Mouse (Mus musculus) midbrain, embryonic 15.5 days (tissue): ENCODE measurements around the gene Vangl1. TPM values are rescaled to one million over a fixed set of nuclear protein-coding genes. Genes with fewer than 3 reads are reported as not detected.

Experiments used
- ATAC-seq: fragments of 200-750 bp; cut with Nextera tagmentation; replicated peaks from 2 replicates; pipeline ENCODE4 v1.8.0; 2017; ENCODE audit warnings: moderate TSS enrichment
- H3K27ac ChIP-seq: fragments of 300-500 bp; sonication (generic); 2 replicates; pipeline ENCODE4 v1.5.1; 2015; ENCODE audit warnings: mild to moderate bottlenecking, inconsistent platforms
- H3K27me3 ChIP-seq: fragments of 300-500 bp; sonication (generic); replicated peaks from 2 replicates; pipeline ENCODE4 v1.6.1; 2015; ENCODE audit warnings: inconsistent platforms
- H3K36me3 ChIP-seq: fragments of 300-500 bp; sonication (generic); replicated peaks from 2 replicates; pipeline ENCODE4 v1.6.1; 2015; ENCODE audit warnings: inconsistent platforms
- H3K4me1 ChIP-seq: fragments of 300-500 bp; sonication (generic); 2 replicates; pipeline ENCODE4 v1.6.1; 2015; ENCODE audit warnings: inconsistent platforms
- H3K4me2 ChIP-seq: fragments of 300-500 bp; sonication (generic); 2 replicates; pipeline ENCODE4 v1.6.1; 2015; ENCODE audit warnings: inconsistent platforms, mild to moderate bottlenecking, moderate library complexity
- H3K4me3 ChIP-seq: fragments of 300-500 bp; sonication (generic); 2 replicates; pipeline ENCODE4 v1.5.1; 2015; ENCODE audit warnings: mild to moderate bottlenecking, inconsistent platforms
- H3K9ac ChIP-seq: fragments of 300-500 bp; sonication (generic); 2 replicates; pipeline ENCODE4 v1.6.1; 2015; ENCODE audit warnings: mild to moderate bottlenecking, inconsistent platforms
- H3K9me3 ChIP-seq: fragments of 300-500 bp; sonication (generic); 2 replicates; pipeline ENCODE4 v1.6.1; 2016; ENCODE audit warnings: inconsistent platforms
- WGBS: fragments of 180-500 bp; shearing (Covaris S2); methylation state at CpG from one replicate; pipeline ENCODE4 v1.1.7; 2015; ENCODE audit warnings: mixed read lengths; 5-methylcytosine and 5-hydroxymethylcytosine counted together
- polyA plus RNA-seq: library from polyadenylated mRNA; unstranded; fragments of >200 nt; fragmentation: Nextera tagmentation; extraction: Ambion mirVana; gene quantifications from 2 replicates; pipeline ENCODE4 v1.2.1, GENCODE M21; 2015

The Vangl1 gene
- polyA plus RNA-seq, 1 experiment from 2014 or later: 7.5 TPM

- Histone ChIP-seq H3K36me3 (no peaks in the 10 kb centered on the region), H3K27me3 (no peaks in the 10 kb centered on the region), H3K9me3 (no peaks in the 10 kb centered on the region), H3K4me2 (no peak overlapping the region), H3K4me3 (no peak overlapping the region), H3K27ac (no peak overlapping the region), H3K9ac (no peak overlapping the region), H3K4me1 (peaks cover 12% of the 10 kb centered on the region)
- ATAC-seq: no peak
- 62% methylated on average over 4 of the region's 4 CpGs for WGBS
Observed at GRCm38 (mm10) chr3:102147189-102147588, 57.3 kb downstream of the Vangl1 start.

GRCm38 (mm10) chr3:102146428-102146827, 58.1 kb downstream of the Vangl1 start:
- Histone ChIP-seq H3K4me3 (no peak overlapping the region), H3K27me3 (no peaks in the 10 kb centered on the region), H3K36me3 (no peaks in the 10 kb centered on the region), H3K9me3 (no peaks in the 10 kb centered on the region), H3K4me2 (no peak overlapping the region), H3K4me1 (peaks cover 9% of the 10 kb centered on the region; the same call in 1 of the 2 replicates), H3K27ac (no peak overlapping the region), H3K9ac (no peak overlapping the region)
- WGBS: 67% methylated on average over 6 of the region's 6 CpGs
- no peak for ATAC-seq

- 35% methylated on average over 6 of the region's 6 CpGs for WGBS
- no peak for ATAC-seq
Observed at GRCm38 (mm10) chr3:102145645-102146386, 58.7 kb downstream of the Vangl1 start.

GRCm38 (mm10) chr3:102144401-102144800, 60.1 kb downstream of the Vangl1 start:
- ATAC-seq: no peak
- WGBS: 98% methylated on average over 4 of the region's 4 CpGs

More at GRCm38 (mm10) chr3:102145645-102146386, 58.7 kb downstream of the Vangl1 start:
- H3K27me3 ChIP-seq: no peaks in the 10 kb centered on the region
- H3K4me3 ChIP-seq: no peak overlapping the region
- no peak overlapping the region for H3K4me2 ChIP-seq
- H3K27ac ChIP-seq: no peak overlapping the region
- H3K9me3 ChIP-seq: no peaks in the 10 kb centered on the region
- no peak overlapping the region for H3K9ac ChIP-seq
- peaks cover 9% of the 10 kb centered on the region; the same call in 1 of the 2 replicates for H3K4me1 ChIP-seq
- no peaks in the 10 kb centered on the region for H3K36me3 ChIP-seq

GRCm38 (mm10) chr3:102143536-102143935, 61.0 kb downstream of the Vangl1 start:
- no peak overlapping the region for H3K27ac ChIP-seq
- 85% methylated on average over 3 of the region's 3 CpGs for WGBS
- no peak for ATAC-seq
- H3K4me3 ChIP-seq: no peak overlapping the region
- no peak overlapping the region for H3K9ac ChIP-seq
- no peak overlapping the region for H3K4me2 ChIP-seq
- no peaks in the 10 kb centered on the region for H3K9me3 ChIP-seq
- peaks cover 9% of the 10 kb centered on the region; the same call in 1 of the 2 replicates for H3K4me1 ChIP-seq
- H3K27me3 ChIP-seq: no peaks in the 10 kb centered on the region
- H3K36me3 ChIP-seq: no peaks in the 10 kb centered on the region

More at GRCm38 (mm10) chr3:102144401-102144800, 60.1 kb downstream of the Vangl1 start:
- Histone ChIP-seq H3K4me2 (no peak overlapping the region), H3K4me3 (no peak overlapping the region), H3K9ac (no peak overlapping the region), H3K9me3 (no peaks in the 10 kb centered on the region), H3K36me3 (no peaks in the 10 kb centered on the region), H3K4me1 (peaks cover 9% of the 10 kb centered on the region; the same call in 1 of the 2 replicates), H3K27me3 (no peaks in the 10 kb centered on the region), H3K27ac (no peak overlapping the region)

GRCm38 (mm10) chr3:102142947-102143346, 61.5 kb downstream of the Vangl1 start:
- 96% methylated on average over 4 of the region's 4 CpGs for WGBS
- H3K4me1 ChIP-seq: peaks cover 9% of the 10 kb centered on the region; the same call in 1 of the 2 replicates
- no peak overlapping the region for H3K4me2 ChIP-seq
- H3K27ac ChIP-seq: no peak overlapping the region
- no peaks in the 10 kb centered on the region for H3K36me3 ChIP-seq
- no peaks in the 10 kb centered on the region for H3K9me3 ChIP-seq
- H3K4me3 ChIP-seq: no peak overlapping the region
- H3K9ac ChIP-seq: no peak overlapping the region
- no peaks in the 10 kb centered on the region for H3K27me3 ChIP-seq
- no peak for ATAC-seq

GRCm38 (mm10) chr3:102141893-102142292, 62.6 kb downstream of the Vangl1 start:
- WGBS: 46% methylated on average over 6 of the region's 6 CpGs
- Histone ChIP-seq H3K27ac (no peak overlapping the region), H3K4me1 (peaks cover 8% of the 10 kb centered on the region), H3K4me2 (no peak overlapping the region), H3K27me3 (no peaks in the 10 kb centered on the region), H3K9ac (no peak overlapping the region), H3K9me3 (no peaks in the 10 kb centered on the region), H3K36me3 (no peaks in the 10 kb centered on the region), H3K4me3 (no peak overlapping the region)
- no peak for ATAC-seq

GRCm38 (mm10) chr3:102141451-102141850, 63.0 kb downstream of the Vangl1 start:
- H3K9ac ChIP-seq: no peak overlapping the region

GRCm38 (mm10) chr3:102140606-102141005, 63.9 kb downstream of the Vangl1 start:
- Histone ChIP-seq H3K9me3 (no peaks in the 10 kb centered on the region), H3K27me3 (no peaks in the 10 kb centered on the region), H3K36me3 (no peaks in the 10 kb centered on the region), H3K4me3 (no peak overlapping the region), H3K27ac (no peak overlapping the region), H3K4me1 (peaks cover 12% of the 10 kb centered on the region; the same call in 1 of the 2 replicates), H3K4me2 (no peak overlapping the region), H3K9ac (no peak overlapping the region)
- WGBS: 89% methylated on average over 6 of the region's 6 CpGs
- no peak for ATAC-seq

More at GRCm38 (mm10) chr3:102141451-102141850, 63.0 kb downstream of the Vangl1 start:
- no peaks in the 10 kb centered on the region for H3K9me3 ChIP-seq
- H3K4me1 ChIP-seq: peaks cover 8% of the 10 kb centered on the region
- H3K4me3 ChIP-seq: no peak overlapping the region
- no peaks in the 10 kb centered on the region for H3K36me3 ChIP-seq
- no peaks in the 10 kb centered on the region for H3K27me3 ChIP-seq
- 77% methylated on average over 2 of the region's 2 CpGs for WGBS
- no peak overlapping the region for H3K4me2 ChIP-seq
- no peak for ATAC-seq
- no peak overlapping the region for H3K27ac ChIP-seq

- no peak overlapping the region for H3K4me3 ChIP-seq
- H3K36me3 ChIP-seq: no peaks in the 10 kb centered on the region
- no peaks in the 10 kb centered on the region for H3K27me3 ChIP-seq
- peaks cover 16% of the 10 kb centered on the region; the same call in 1 of the 2 replicates for H3K4me1 ChIP-seq
- H3K4me2 ChIP-seq: no peak overlapping the region
- 38% methylated on average over 6 of the region's 6 CpGs for WGBS
- no peaks in the 10 kb centered on the region for H3K9me3 ChIP-seq
- H3K9ac ChIP-seq: no peak overlapping the region
- H3K27ac ChIP-seq: no peak overlapping the region
- ATAC-seq: peak; percentile 35; the same call in 1 of the 2 replicates
Observed at GRCm38 (mm10) chr3:102138899-102139298, 65.6 kb downstream of the Vangl1 start.

- Histone ChIP-seq H3K27me3 (no peaks in the 10 kb centered on the region), H3K27ac (peak overlapping the region; percentile 67), H3K4me3 (no peak overlapping the region), H3K4me2 (no peak overlapping the region), H3K36me3 (no peaks in the 10 kb centered on the region), H3K4me1 (peaks cover 16% of the 10 kb centered on the region; the same call in 1 of the 2 replicates), H3K9me3 (no peaks in the 10 kb centered on the region), H3K9ac (no peak overlapping the region)
- WGBS: 51% methylated on average over 10 of the region's 10 CpGs
- peak; percentile 62; the same call in 1 of the 2 replicates for ATAC-seq
Observed at GRCm38 (mm10) chr3:102137158-102137557, 67.3 kb downstream of the Vangl1 start.

- Histone ChIP-seq H3K9me3 (no peaks in the 10 kb centered on the region), H3K4me3 (no peak overlapping the region), H3K27ac (no peak overlapping the region), H3K36me3 (no peaks in the 10 kb centered on the region), H3K4me1 (peaks cover 16% of the 10 kb centered on the region; the same call in 1 of the 2 replicates), H3K9ac (no peak overlapping the region), H3K4me2 (no peak overlapping the region), H3K27me3 (no peaks in the 10 kb centered on the region)
- 28% methylated on average over 10 of the region's 10 CpGs for WGBS
- no peak for ATAC-seq
Observed at GRCm38 (mm10) chr3:102135389-102136113, 68.9 kb downstream of the Vangl1 start.
